25 mouse cellular contexts compared by ENCODE assay signal in genomic region chr2:93706825-93707224, GRCm38 (mm10).
"Had no signal": no experiment of that assay in that cellular context is flagged by ENCODE, and none has a peak within 500 bp of the region (broad histone marks: within the 10 kb centered on the region; RNA-seq: fewer than 3 reads in every experiment).

No protein-coding gene starts in this region.

- H3K4me2 ChIP-seq: heart, embryonic 11.5 days; heart, embryonic 13.5 days; heart, embryonic 15.5 days; hindbrain, embryonic 13.5 days; hindbrain, embryonic 15.5 days; kidney, embryonic 15.5 days; limb, embryonic 13.5 days; limb, embryonic 15.5 days; liver, embryonic 12.5 days had no signal

- H3K9me3 ChIP-seq: heart, embryonic 13.5 days; heart, embryonic 15.5 days; hindbrain, embryonic 13.5 days; hindbrain, embryonic 15.5 days; kidney, embryonic 15.5 days; limb, embryonic 13.5 days; limb, embryonic 15.5 days; liver, embryonic 12.5 days had no signal

- H3K9ac ChIP-seq: heart, embryonic 13.5 days; heart, embryonic 15.5 days; hindbrain, embryonic 13.5 days; hindbrain, embryonic 15.5 days; kidney, embryonic 15.5 days; limb, embryonic 13.5 days; limb, embryonic 15.5 days; liver, embryonic 12.5 days had no signal

- H3K4me1 ChIP-seq: hindbrain, embryonic 15.5 days; liver, embryonic 12.5 days had no signal

- H3K4me3 ChIP-seq: heart, adult 2 months; heart, embryonic 13.5 days; heart, embryonic 15.5 days; hindbrain, embryonic 13.5 days; hindbrain, embryonic 15.5 days; kidney, embryonic 15.5 days; limb, embryonic 13.5 days; limb, embryonic 15.5 days; liver, embryonic 12.5 days had no signal

- ATAC-seq: hindbrain, postnatal 0 days; intestine, embryonic 16.5 days; liver, embryonic 12.5 days had no signal

- DNase-seq: gastrocnemius, postnatal 14 days; gastrocnemius, postnatal 36 days; heart, adult 2 months; heart, postnatal 14 days; heart, postnatal 36 days; kidney, adult 11 months; kidney, adult 2 months; kidney, adult 9 months; kidney, postnatal 14 days; kidney, postnatal 36 days; layer of hippocampus, adult 9-11 months; layer of hippocampus, postnatal 36 days; left cerebral cortex, postnatal 4 days had no signal

- H3K27me3 ChIP-seq: heart, embryonic 13.5 days; heart, embryonic 15.5 days; hindbrain, embryonic 13.5 days; hindbrain, embryonic 15.5 days; limb, embryonic 15.5 days; liver, embryonic 12.5 days had no signal

- H3K27ac ChIP-seq: heart, adult 2 months; heart, embryonic 13.5 days; heart, embryonic 15.5 days; hindbrain, embryonic 13.5 days; hindbrain, embryonic 15.5 days; hindbrain, postnatal 0 days; kidney, embryonic 15.5 days; kidney, postnatal 0 days; limb, embryonic 13.5 days; limb, embryonic 15.5 days; liver, embryonic 12.5 days had no signal
